In the genomic region with DNA sequence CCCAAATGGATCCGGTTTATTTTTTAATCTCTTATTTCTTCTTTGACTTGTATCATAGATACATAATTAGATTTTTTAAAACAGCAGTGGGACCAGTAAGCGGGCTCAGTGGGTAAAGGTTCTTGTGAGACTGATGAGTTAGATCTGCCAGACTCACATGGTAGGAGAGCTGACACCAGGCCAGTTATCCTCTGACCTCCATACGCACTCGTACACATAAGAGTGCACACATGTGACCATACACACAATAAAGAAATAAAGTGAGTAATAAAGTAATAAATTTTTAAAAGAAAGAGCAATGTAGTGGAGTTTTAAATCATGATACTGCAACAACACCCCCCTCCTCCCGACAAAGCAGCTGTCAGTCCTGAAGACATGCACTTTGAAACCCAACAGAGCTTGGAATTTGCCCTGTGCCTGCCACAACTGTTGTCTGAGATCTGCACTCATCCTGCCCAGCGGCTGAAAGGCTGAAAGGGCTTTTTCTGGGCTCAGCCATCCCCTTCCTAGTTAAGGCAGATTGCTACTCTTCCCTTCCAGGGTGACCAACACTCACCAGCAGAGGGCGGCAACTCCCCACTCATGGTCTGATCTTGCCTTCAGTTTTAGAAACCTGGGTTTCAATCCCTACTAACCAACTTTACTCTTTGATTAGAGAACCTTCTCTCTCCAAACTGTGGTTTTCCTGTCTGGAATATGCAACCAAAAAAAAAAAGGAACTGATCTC, we compare ENCODE assay signal across 8 mouse cellular contexts. TPM values are rescaled to one million over a fixed set of nuclear protein-coding genes. Genes with fewer than 3 reads are reported as not detected.
A peak's percentile ranks its signal among the peaks of the same experiment; 100 is the strongest.
DNase-seq lines count a peak whose midpoint lies in the region; ATAC-seq and TF ChIP-seq lines count a peak whose summit lies in the region.

No protein-coding gene starts in this region.

- TF ChIP-seq CTCF in G1E (IDR thresholded peaks at IDR 0.05; ENCODE audit: low read depth, low read length): peak; percentile 70; the same call in 1 of the 2 replicates

- peaks cover 44% of the 10 kb centered on the region for H3K27me3 ChIP-seq in G1E (ENCODE audit: insufficient read depth, low read length)
- no peaks in the 10 kb centered on the region for H3K27me3 ChIP-seq in hindbrain, embryonic 15.5 days

- peak; percentile 71 for DNase-seq in G1E (ENCODE audit: low spot score)
- DNase-seq in cerebellum, adult 11-12 months: peak; percentile 62
- peak; percentile 75 to 96 for DNase-seq in frontal cortex, adult 2 months (ENCODE audit: extremely low spot score in 1 of 2, low spot score in 1 of 2)
- DNase-seq in layer of hippocampus, postnatal 25 days (ENCODE audit: extremely low spot score in 1 of 2, low spot score in 1 of 2): peak; percentile 91 to 100
- DNase-seq in lung, postnatal 25 days (ENCODE audit: low spot score): peak; percentile 79
- peak; percentile 91 for DNase-seq in retina, embryonic 14.5 days (ENCODE audit: low spot score)
- peak; percentile 83 for DNase-seq in thymus, postnatal 25 days

- ATAC-seq in G1E (ENCODE audit: extremely low read depth, insufficient number of reproducible peaks, low FRiP score, poor library complexity, severe bottlenecking): no peak
- peak; percentile 82 for ATAC-seq in hindbrain, embryonic 15.5 days (ENCODE audit: low FRiP score, low read depth)

- H3K27ac ChIP-seq in hindbrain, embryonic 15.5 days (replicated peaks): no peak overlapping the region

- H3K4me2 ChIP-seq in hindbrain, embryonic 15.5 days: no peak overlapping the region

- H3K9ac ChIP-seq in hindbrain, embryonic 15.5 days: no peak overlapping the region

- no peak overlapping the region for H3K4me3 ChIP-seq in G1E (ENCODE audit: low read depth, low read length)
- H3K4me3 ChIP-seq in hindbrain, embryonic 15.5 days: no peak overlapping the region

- H3K36me3 ChIP-seq in G1E (replicated peaks): no peaks in the 10 kb centered on the region
- H3K36me3 ChIP-seq in hindbrain, embryonic 15.5 days: no peaks in the 10 kb centered on the region

- 46% methylated on average over 7 of the region's 7 CpGs for WGBS in hindbrain, embryonic 15.5 days

- peaks cover 44% of the 10 kb centered on the region for H3K4me1 ChIP-seq in G1E (ENCODE audit: insufficient read depth, low read depth, low read length)
- H3K4me1 ChIP-seq in hindbrain, embryonic 15.5 days (replicated peaks): no peaks in the 10 kb centered on the region

- H3K9me3 ChIP-seq in G1E (replicated peaks): no peaks in the 10 kb centered on the region
- no peaks in the 10 kb centered on the region for H3K9me3 ChIP-seq in hindbrain, embryonic 15.5 days

RNA-seq across cellular contexts. Expression of gene Lao1, which starts 43.4 kb away (rescaled TPM):
- total RNA-seq in G1E (2014; fragmentation: Nextera tagmentation) (not detected in 2 replicates), G1E (2017) (0.06 TPM in 1 of 2 replicates, not detected in the other)
- not detected in 2 replicates for polyA plus RNA-seq in G1E (2012)
- 0.04 TPM in 2 replicates for polyA plus RNA-seq in frontal cortex, adult 2 months (2012; rRNA removed)
- not detected in 2 replicates for polyA plus RNA-seq in hindbrain, embryonic 15.5 days (2015; fragmentation: Nextera tagmentation; extraction: Ambion mirVana)
- total RNA-seq in layer of hippocampus, postnatal 25 days (2021): 1 to 10 TPM in 1 of 2 experiments, under 1 TPM in 1; 0.96 to 1.1 TPM
